Mouse (Mus musculus) CD8-positive naive resting alpha-beta T cell, adult 2 months (primary cell): ENCODE measurements around the gene Lnx2.

Source experiments
- DNase-seq, 2 experiments: peaks; one replicate each; pipeline ENCODE4 v3.0.0; 2022; ENCODE audit warnings: low read depth in 2 of 2, low spot score in 2 of 2

Gene Lnx2

DNA sequence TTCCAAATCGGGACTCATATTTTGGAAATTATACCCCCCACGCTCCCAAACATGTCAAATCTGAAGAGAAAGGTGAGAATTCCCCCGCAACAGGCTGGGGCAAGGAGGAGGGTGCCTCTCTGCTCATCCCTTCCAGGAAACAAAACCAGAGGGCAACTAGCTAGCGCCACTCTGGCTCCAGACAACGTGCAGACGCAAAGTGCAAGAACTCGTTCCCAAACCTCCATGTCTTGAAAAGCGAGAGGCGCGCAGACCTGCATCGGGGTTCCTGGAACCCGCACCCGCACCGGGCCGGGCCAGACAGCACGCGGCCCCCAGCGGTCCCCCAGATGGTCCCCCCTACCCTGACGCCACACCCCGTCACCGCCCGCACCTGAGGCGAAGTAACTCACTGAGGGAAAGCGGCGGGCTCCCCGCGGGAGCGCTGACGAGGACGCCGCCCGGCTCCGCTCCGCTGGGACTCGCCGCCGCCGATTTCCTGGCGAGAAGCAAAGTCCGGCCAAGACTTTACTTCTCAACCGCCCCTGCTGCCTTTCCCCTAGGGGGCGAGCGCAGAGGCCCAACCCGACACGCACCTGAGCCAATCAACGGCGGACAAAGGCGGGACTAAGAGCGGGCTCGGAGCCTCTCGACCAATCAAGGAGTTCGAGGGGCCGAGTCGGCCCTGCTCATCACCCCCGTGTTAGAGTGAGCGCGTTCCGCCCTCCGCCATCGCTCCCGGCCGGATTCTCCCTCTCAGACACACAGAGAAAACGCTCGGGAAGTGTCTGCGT, at the start of gene Lnx2:
TSS of gene Lnx2 (minus strand) at position 561 of the 773 bp plus-strand sequence.
- DNase-seq, result peak; percentile 93 to 96

DNA sequence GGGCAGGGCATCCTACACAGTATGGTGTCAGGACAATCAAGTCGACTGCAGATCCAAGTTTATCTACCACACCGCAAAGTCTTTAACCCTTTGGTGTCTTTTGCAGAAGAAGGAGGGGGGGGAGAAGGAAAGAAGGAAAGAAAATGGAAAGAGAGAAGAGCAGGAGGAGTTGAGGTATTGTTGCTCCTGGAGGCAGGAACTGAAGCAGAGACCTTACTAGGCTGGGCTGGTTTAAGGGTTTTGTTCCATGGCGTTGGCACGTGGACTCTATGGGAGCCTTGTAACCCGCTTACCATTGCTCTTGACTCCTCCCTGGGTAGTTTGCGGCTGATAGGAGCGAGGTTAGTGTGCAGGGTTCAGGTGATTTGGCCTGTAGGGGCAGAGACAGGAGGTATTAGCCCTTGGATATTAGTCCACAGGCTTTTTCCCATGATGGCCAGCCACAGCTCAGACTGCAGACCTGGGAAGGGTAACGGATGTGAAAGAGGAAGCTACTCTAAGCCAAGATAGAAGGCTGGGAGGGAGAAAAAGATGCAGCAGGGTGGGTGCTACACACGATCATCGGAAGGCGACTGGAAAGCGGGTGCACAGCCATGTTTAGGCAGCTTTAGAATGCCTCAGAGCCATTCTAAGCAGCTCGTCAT, 49.3 kb upstream of the Lnx2 start:
- no peak for DNase-seq

GRCm38 (mm10) chr5:147124794-147125193, 48.4 kb upstream of the Lnx2 start:
- DNase-seq, result no peak

DNA sequence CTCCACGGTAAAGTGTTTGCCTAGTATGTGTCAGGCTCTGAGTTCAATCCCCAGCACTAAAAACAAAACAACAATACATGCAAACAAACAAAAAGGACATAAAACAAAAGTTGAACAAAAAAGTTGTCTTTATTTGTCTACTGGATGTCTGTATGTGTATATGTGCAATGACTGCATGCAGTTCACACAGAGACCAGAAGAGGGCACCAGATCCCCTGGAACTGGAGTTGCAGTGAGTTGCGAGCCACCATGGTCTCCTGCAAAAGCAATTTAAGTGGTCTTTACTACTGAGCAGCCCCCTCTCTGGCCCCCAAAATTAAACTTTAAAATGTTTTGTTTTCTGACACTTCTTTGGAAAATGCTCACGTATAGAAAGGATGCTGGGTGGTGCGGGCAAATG, 44.8 kb upstream of the Lnx2 start:
- DNase-seq, result no peak

GRCm38 (mm10) chr5:147117027-147117426, 40.6 kb upstream of the Lnx2 start:
- no peak for DNase-seq

GRCm38 (mm10) chr5:147115631-147116030, 39.2 kb upstream of the Lnx2 start:
- no peak for DNase-seq

- DNase-seq, result no peak
Observed at GRCm38 (mm10) chr5:147114738-147115137, 38.4 kb upstream of the Lnx2 start.

DNA sequence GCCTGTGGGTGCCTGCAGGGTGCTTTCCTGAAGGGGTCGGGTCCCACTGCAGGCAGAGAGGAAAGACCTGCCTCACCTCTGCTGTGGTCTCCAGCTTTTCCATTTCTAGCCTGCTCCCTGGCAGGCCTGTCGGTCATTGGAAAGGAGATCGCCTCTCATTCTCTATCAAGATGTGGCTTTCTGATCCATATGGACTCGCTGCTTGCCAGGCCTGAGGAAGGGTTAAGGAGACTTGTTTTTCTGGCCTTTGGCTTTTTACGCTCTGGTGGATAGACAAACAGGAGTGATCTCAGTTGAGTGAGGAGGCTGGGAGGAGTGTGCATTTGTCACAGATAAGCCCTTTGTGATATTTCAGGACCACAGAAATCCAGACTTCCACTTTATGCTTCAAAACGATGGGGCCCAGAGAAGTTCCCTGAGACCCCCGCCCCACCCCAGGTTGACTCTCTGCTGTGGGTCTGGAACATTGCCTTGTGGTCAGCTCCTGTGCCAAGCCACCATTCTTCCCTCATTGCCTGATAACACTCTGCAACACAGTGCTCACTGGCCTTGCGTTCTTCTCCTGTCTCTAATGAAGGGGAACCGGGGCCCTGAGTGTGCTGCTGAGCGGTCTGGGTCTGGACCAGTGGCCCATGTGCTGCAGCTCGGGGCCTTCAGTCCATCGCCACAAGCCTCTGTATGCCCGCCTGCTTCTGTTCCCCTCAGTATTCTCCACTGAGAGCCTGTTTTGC, 32.6 kb upstream of the Lnx2 start:
- DNase-seq, result no peak

DNA sequence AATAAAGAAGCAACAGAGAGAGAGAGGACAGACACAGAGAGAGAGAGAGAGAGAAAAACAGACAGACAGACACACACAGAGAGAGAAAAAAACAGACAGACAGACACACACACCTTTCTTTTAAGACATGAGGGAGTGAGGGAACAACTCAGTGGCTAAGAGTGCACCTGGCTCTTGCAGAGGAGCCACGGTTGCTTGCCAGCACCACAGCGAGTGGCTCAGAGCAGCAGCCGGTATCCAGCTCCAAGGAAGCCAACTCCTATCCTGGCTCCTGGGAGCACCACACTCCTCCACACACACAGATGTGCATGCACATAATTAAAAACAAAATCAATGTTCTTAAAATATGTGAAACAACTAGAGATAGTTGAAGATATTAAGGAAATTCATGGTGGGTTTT, 30.9 kb upstream of the Lnx2 start:
- no peak for DNase-seq

GRCm38 (mm10) chr5:147102295-147102694, 25.9 kb upstream of the Lnx2 start:
- DNase-seq, result no peak

GRCm38 (mm10) chr5:147100180-147100579, 23.8 kb upstream of the Lnx2 start:
- no peak for DNase-seq

DNA sequence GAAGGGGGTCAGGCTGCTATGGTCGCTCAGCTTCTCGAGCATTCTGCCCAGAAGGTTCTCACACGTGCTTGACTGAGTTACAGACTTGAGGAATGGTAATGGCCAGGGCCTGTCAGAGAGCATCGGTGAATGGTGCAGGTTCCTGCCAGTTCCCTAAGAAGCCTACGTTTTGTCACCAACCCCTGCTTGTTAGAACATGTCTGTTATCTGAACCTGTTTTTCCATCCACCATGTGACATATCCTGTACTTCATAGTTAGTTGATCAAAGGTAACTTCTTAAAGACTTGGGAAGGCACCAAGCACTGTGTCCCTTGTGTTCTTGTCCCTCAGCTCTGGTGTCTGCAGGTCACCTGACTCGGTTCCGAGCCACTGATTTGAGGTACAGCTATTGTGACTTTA, 22.3 kb upstream of the Lnx2 start:
- no peak for DNase-seq

DNA sequence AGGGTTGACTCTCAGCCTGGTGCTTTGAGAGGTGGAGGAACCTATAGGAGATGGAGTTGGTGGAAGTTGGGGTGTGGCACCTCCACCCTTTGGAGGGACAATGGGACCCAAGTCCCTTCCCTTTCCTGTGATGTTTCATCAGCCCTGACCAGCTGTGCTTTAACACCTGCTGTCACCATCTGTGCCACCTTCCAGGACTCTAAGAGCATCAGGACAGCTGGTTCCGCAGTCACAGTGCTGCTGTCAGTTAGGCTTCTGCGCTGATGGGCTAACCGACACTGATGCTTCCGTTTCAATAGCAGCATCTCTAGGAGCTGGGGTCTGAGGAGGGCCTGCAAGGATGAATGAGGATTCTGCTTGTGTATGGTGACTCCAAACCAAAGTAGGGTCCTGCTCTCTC, 20.2 kb upstream of the Lnx2 start:
- no peak for DNase-seq

DNA sequence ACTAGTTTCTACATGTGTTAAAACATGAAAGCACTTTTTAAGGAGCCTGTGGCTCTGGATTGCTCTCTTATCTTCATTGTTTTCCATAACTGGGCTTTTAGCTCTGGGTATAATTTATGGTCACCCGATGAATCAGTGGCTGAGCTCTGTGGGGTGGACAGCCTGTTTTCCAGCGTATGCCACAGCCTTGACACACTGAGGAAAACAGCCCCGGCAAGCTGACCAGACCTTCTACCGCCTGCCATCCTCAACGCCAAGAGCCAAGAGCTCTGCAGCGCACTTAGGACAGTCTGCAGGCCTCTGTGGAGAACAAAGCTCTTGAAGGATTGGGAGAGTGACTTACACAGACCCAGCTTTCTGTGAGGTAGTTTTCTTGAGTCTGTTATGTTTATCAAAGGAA, 17.9 kb upstream of the Lnx2 start:
- DNase-seq, result no peak

DNA sequence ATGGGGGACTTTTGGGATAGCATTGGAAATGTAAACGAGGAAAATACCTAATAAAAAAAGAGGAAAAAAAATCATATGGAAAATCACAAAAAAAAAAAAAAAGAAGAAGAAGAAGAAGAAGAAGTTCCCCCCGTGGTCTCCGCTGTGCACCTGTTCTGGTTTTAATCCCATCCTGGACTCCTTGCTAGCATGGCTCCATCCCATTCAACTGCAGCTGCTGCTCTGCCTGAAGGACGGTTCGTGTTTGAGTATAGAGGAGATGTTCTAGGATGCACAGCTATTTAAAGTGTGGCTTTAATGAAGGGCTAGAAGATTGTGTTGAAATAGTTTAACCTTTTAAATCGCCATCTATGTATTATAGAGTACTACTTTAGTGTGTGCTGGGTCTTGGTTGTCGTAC, 16.1 kb upstream of the Lnx2 start:
- DNase-seq, result no peak

DNA sequence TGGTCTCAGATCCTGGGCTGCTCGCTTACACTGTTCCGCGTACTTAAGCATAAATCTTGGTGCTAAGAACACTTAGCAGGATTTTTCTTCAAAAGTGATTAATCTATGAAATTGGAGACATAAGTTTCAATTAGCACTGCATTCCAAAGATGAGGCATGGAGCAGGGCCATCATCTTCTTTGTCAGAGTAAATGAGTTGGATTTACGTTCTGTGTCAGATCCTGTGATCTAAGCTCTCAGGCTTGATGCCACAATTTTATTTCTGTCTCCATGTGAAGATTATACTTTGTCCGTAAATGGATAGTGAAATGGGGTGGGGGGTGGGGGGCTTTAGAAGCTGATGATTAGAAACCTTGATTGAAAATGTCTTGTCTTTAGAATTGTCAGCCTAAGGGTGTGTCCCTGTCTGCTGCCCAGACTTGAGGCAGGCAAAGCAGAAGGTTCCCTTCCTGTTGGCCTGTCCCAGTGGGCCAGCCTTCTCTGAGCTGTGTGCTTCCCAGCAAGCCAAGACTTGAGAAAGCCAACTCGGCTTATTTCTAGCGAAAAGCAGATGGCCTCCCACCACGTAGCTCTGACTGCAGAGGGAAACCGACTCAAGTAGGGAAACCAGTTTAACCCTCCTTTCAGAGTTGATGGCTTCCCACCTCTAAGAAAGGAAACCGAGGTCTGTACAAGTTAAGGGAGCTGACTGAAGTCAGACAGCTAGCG, 14.0 kb upstream of the Lnx2 start:
- DNase-seq, result no peak

DNA sequence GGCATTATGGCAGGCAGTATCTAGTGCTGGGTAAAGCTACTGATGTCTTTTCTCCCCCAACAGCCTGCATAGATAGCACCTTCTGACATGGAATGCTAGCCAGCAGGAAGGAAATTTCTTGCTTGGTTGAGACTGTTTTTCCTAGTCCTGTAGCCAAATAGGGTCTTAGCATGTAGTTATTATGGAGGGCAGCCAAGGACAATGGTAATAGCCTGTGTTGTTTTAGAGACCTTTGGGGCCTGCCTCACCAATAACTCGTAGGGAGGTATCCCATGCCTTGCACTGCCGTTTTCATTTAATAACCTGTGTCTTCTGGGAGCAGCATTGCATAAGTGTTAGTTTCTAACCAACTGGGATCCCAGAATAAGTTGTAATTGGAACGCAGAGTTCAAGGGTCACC, 13.4 kb upstream of the Lnx2 start:
- DNase-seq, result no peak

GRCm38 (mm10) chr5:147086816-147087215, 10.4 kb upstream of the Lnx2 start:
- no peak for DNase-seq

GRCm38 (mm10) chr5:147085201-147085894, 9.0 kb upstream of the Lnx2 start:
- DNase-seq, result no peak

DNA sequence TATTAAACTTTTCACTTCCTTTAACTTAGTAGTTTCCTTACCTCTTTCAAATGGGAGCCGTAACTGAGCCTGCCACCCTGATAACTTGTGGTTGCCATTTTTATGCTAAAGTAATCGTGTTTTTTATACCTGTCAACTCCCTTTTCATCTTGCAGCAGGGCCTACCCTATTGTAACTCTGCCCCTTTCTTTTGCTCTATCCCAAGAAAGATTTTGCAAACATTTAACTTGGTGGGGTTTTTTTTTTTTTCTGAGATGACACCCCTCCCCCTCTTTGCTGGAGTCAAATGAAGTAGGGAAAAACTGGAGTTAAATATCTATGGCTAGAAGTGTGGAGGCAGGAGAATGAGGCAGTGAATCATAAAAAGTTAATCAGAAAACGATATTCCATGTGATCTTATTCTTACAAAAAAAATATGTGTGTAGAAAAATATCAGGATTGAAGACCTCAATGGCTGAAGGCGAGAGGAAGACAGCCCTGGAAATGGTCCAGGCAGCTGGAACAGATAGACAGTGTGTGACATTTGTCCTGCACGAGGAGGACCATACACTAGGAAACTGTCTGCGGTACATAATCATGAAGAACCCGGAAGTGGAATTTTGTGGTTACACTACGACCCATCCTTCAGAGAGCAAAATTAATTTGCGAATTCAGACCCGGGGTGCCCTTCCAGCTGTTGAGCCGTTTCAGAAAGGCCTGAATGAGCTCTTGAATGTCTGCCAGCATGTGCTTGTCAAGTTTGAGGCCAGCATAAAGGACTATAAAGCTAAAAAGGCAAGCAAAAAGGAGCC, 1.9 kb upstream of the Lnx2 start:
- DNase-seq, result no peak
